Mouse (Mus musculus): ENCODE measurements around the gene Rnf24. TPM values are rescaled to one million over a fixed set of nuclear protein-coding genes. Genes with fewer than 3 reads are reported as not detected.
A peak's percentile ranks its signal among the peaks of the same experiment; 100 is the strongest.

The Rnf24 gene
- 5.0 and 5.1 TPM in 2 replicates for polyA plus RNA-seq (2012; ENCODE audit: insufficient read depth, insufficient read length, missing spikeins)

DNA sequence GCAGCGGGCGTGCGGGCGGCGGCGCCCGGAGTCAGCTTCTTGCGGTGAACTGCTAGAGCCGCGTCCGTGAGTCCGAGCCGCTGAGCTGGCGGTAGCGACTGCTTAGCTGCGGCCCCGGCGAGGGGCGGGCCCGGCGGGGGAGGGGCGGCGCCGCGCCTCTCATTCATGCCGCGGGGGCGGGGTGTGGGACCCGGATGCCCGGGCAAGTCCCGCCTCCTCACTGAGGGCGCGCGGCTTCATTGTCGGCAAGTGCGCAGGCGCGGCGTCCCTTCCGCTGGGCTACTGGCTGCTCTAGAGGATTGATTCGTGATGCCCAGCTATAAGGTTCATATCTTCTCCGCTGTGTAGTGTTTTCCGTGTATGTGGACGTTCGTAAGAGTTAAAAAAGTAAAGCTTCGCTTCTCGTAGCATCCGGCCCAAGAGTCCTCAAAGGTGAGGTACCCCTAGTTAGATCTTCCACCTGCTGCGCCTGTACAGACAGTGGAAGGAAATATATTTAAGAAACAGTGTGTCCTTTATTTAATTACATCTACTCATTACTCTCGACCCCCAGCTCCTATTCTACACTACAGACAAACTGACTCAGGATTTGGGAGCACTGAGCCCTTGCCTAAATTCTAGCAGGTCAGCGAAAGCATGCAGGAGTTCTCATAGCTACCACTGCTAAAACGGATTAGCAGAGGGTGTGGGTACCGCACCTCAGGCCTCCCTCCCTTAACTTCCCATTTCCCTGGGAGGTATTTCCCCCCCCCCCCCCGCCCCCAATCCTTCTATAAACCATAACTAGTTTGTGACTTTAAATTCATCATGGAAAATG, at the start of gene Rnf24:
Rnf24 (minus strand) TSS at position 146 of the 817 bp plus-strand sequence.
- H3K4me1 ChIP-seq (ENCODE audit: control insufficient read depth, insufficient read depth, low read length), result peaks cover 13% of the 10 kb centered on the region
- peak within 1 kb of the TSS; percentile 54 for H3K27ac ChIP-seq (ENCODE audit: insufficient read depth, low read depth, low read length)
- TF ChIP-seq CTCF (IDR thresholded peaks at IDR 0.05; ENCODE audit: low read depth, low read length) (no peak), POLR2A (IDR thresholded peaks at IDR 0.05; ENCODE audit: borderline replicate concordance, low read depth, low read length) (no peak)
- peak within 1 kb of the TSS; percentile 94 for H3K4me3 ChIP-seq (ENCODE audit: insufficient read depth, low read length)

DNA sequence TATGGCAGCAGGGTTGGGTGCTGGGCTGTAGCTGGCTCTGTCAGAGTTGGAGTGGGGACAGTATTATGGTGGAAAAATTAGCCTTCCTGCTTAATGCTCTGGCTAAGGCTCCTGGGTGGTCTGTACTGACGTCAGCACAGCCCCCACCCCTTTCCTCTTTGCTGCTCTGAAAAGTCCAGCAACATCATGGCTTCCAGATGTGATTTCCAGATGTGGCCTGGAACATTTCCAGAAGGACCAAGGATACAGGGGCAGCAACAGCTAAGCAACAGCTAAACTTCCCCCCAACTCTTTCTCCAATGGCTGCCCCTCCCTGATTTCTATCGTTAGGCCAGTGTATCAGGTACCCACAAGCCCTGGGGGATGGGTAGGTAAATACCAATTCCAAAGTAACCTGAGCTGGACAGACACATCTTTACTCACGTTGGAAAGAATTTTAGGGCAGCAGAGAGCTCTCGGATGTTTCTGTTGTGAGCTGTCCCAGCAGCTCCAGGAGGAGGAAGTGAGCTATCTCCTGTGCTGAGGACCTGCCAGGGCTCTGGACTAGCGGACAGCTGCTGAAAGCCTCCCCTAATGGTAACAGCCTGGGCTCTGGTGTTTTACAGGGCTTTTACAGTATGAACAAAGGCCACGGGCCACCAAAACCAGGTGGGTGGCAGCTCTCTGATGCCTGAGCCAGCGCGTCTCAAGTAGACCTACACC, 49.3 kb upstream of the Rnf24 start:
- H3K4me1 ChIP-seq (ENCODE audit: control insufficient read depth, insufficient read depth, low read length), result peaks cover 26% of the 10 kb centered on the region
- TF ChIP-seq POLR2A (IDR thresholded peaks at IDR 0.05; ENCODE audit: borderline replicate concordance, low read depth, low read length), result no peak
- no peak for TF ChIP-seq CTCF (IDR thresholded peaks at IDR 0.05; ENCODE audit: low read depth, low read length)
- H3K27ac ChIP-seq (ENCODE audit: insufficient read depth, low read depth, low read length), result no peak overlapping the region
- no peak overlapping the region for H3K4me3 ChIP-seq (ENCODE audit: insufficient read depth, low read length)

DNA sequence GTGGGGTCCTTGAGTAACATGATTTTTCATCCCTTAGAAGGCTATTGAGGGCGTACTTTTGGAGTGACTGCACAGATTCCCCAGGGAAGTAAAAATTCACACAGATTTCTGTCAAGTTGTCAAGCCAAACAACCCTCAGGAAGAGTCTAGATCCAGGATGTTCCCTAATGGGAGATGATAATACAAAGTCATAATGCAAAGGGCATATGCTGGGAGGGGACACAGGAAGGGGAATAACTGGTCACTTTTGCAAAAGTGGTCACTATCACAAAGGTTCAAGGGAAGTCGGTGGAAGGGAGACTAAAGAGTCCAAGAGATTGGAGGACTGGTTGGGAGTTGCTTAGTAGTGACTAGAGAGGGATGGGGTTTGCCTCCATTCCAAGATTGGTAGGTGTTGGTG, 48.2 kb upstream of the Rnf24 start:
- TF ChIP-seq CTCF (IDR thresholded peaks at IDR 0.05; ENCODE audit: low read depth, low read length) (no peak), POLR2A (IDR thresholded peaks at IDR 0.05; ENCODE audit: borderline replicate concordance, low read depth, low read length) (no peak)
- H3K27ac ChIP-seq (ENCODE audit: insufficient read depth, low read depth, low read length), result no peak overlapping the region

DNA sequence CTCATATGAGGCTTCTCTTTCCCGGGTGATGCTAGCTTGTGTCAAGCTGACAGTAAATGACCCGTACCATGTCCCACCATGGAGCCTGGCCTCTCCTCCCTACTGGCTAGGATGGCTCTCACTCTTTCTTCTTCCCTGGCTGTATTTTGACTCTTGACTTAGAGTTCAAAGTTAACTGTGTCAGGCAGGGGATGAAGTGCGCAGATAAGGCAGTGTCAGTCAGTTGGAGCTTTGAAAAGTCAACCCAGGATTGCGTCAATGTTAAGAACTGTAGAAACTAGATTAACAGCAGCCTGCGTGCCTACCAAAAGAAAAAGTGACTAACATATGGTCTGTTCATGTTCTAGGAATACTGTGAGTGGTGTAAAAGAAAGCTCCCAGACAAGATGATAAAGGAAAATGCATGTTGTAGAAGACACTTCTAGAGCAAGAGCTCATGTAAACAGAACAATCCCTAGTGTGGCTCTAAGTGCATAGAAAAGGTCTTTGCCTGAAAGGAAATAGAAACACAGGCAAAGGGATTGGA, 44.7 kb upstream of the Rnf24 start:
- H3K27ac ChIP-seq (ENCODE audit: insufficient read depth, low read depth, low read length), result no peak overlapping the region
- peaks cover 42% of the 10 kb centered on the region for H3K4me1 ChIP-seq (ENCODE audit: control insufficient read depth, insufficient read depth, low read length)
- no peak for TF ChIP-seq CTCF (IDR thresholded peaks at IDR 0.05; ENCODE audit: low read depth, low read length)
- no peak for TF ChIP-seq POLR2A (IDR thresholded peaks at IDR 0.05; ENCODE audit: borderline replicate concordance, low read depth, low read length)
- H3K4me3 ChIP-seq (ENCODE audit: insufficient read depth, low read length), result no peak overlapping the region

More for the DNA sequence above, 48.2 kb upstream of the Rnf24 start:
- H3K4me3 ChIP-seq (ENCODE audit: insufficient read depth, low read length), result no peak overlapping the region
- peaks cover 28% of the 10 kb centered on the region for H3K4me1 ChIP-seq (ENCODE audit: control insufficient read depth, insufficient read depth, low read length)

DNA sequence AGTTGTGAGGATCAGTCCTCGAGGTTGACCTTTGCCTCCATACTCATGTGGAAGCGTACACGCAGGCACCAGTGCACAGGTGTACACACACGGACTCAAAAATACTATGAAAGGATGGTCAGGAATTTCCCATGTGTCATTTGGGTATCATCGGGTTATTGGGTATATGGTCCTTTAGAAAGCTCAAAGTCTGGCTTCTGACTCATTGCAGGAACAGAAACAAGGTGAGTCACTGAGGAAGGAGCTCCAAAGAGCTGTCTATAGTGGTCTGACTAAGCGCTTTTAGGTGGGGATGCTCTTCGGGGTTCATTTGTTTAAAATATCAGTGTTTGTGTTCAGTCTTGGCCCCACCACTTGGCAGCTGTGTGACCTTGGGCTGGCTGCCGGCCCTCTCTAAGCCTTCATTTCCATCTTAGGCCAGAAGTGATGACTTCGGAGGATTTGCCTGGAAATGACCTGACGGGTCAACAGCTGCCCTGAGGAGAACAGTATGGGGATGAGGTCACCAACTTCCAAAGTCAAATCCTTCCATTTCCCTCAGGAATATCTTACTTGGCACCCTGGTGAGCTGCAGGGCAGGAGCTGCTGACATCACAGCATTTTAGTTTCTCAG, 33.8 kb upstream of the Rnf24 start:
- Histone ChIP-seq H3K27ac (ENCODE audit: insufficient read depth, low read depth, low read length) (no peak overlapping the region), H3K4me1 (ENCODE audit: control insufficient read depth, insufficient read depth, low read length) (peaks cover 3% of the 10 kb centered on the region), H3K4me3 (ENCODE audit: insufficient read depth, low read length) (no peak overlapping the region)
- TF ChIP-seq CTCF (IDR thresholded peaks at IDR 0.05; ENCODE audit: low read depth, low read length) (no peak), POLR2A (IDR thresholded peaks at IDR 0.05; ENCODE audit: borderline replicate concordance, low read depth, low read length) (no peak)

DNA sequence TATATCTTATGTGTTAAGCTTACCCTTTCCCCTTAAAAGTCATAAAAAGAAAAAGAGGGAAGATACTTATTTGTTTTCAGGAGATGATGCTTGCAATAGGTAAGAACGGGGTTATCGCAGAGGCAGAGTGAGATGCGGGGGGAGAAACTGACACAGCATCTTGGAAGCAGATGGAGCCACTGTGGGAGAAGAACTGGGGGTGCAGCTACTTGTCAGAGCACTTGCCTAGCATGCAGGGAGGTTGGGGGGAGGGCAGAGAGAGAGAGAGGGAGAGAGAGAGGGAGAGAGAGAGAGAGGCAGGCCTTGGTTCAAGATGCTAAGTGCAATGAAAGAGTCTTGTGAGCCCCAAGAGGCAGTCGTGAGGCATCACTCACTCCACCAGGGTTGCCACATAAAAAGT, 32.5 kb upstream of the Rnf24 start:
- TF ChIP-seq POLR2A (IDR thresholded peaks at IDR 0.05; ENCODE audit: borderline replicate concordance, low read depth, low read length) (no peak), CTCF (IDR thresholded peaks at IDR 0.05; ENCODE audit: low read depth, low read length) (no peak)
- Histone ChIP-seq H3K4me1 (ENCODE audit: control insufficient read depth, insufficient read depth, low read length) (peaks cover 3% of the 10 kb centered on the region), H3K27ac (ENCODE audit: insufficient read depth, low read depth, low read length) (no peak overlapping the region), H3K4me3 (ENCODE audit: insufficient read depth, low read length) (no peak overlapping the region)

DNA sequence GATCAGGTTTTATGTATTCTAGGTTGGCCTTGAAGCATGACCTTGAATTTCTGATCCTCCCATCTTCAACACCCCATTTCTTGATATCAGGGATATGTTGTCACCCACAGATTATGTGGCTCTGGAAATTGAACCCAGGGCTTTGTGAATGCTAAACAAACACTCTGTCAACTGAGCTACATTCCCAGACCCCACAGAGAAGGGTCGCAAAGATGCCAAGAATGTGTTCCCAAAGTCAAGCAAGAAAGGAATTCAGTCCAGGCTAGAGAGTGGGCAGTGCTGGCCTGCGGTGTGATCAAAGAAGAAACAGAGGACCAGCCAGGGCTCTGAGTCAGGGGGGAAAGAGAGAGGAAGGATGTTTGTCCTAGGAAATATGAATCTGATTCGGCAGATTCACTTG, 26.8 kb upstream of the Rnf24 start:
- Histone ChIP-seq H3K27ac (ENCODE audit: insufficient read depth, low read depth, low read length) (no peak overlapping the region), H3K4me1 (ENCODE audit: control insufficient read depth, insufficient read depth, low read length) (no peaks in the 10 kb centered on the region), H3K4me3 (ENCODE audit: insufficient read depth, low read length) (no peak overlapping the region)
- TF ChIP-seq POLR2A (IDR thresholded peaks at IDR 0.05; ENCODE audit: borderline replicate concordance, low read depth, low read length) (no peak), CTCF (IDR thresholded peaks at IDR 0.05; ENCODE audit: low read depth, low read length) (no peak)

DNA sequence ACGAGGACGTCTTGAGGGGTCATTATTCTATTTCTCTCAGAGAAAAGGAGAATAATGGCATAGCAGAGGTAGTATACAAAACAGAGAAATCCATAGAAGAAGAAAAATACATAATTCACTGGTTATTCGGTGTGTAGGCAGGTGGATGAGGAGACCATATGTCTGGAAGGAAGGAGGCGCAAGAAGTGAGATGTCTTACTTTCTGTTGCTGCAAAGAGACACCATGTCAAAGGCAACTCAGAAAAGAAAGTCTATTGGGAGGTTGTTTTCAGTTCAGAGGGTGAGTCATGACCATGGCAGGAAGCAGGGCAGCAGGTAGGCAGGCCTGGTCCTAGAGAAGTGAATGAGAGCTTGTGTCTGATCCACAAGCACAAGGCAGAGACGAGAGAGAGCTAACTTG, 26.2 kb upstream of the Rnf24 start:
- Histone ChIP-seq H3K4me3 (ENCODE audit: insufficient read depth, low read length) (no peak overlapping the region), H3K4me1 (ENCODE audit: control insufficient read depth, insufficient read depth, low read length) (no peaks in the 10 kb centered on the region), H3K27ac (ENCODE audit: insufficient read depth, low read depth, low read length) (no peak overlapping the region)
- TF ChIP-seq CTCF (IDR thresholded peaks at IDR 0.05; ENCODE audit: low read depth, low read length) (no peak), POLR2A (IDR thresholded peaks at IDR 0.05; ENCODE audit: borderline replicate concordance, low read depth, low read length) (no peak)

DNA sequence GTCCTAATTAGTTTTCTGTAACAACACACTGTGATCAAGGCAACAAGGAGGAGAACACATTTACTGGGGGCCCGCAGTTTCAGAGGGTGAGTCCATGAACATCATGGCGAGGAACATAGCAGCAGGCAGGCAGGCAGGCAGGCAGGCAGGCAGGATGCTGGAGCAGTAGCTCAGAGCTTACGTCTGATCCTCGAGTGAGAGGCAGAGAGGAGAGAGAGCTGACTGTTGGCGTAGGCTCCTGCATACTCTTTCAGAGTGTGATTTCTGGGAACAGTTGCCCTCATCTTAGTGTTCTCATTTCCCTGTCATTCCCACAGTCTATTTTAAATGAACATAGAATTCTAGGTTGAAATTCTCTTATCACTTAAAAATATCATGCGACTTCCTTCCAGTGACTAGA, 24.4 kb upstream of the Rnf24 start:
- Histone ChIP-seq H3K4me1 (ENCODE audit: control insufficient read depth, insufficient read depth, low read length) (no peaks in the 10 kb centered on the region), H3K4me3 (ENCODE audit: insufficient read depth, low read length) (no peak overlapping the region), H3K27ac (ENCODE audit: insufficient read depth, low read depth, low read length) (no peak overlapping the region)
- TF ChIP-seq POLR2A (IDR thresholded peaks at IDR 0.05; ENCODE audit: borderline replicate concordance, low read depth, low read length) (no peak), CTCF (IDR thresholded peaks at IDR 0.05; ENCODE audit: low read depth, low read length) (no peak)
